Mouse (Mus musculus): ENCODE data around the gene Ptger3. TPM values are rescaled to one million over a fixed set of nuclear protein-coding genes. Genes with fewer than 3 reads are reported as not detected.

Gene Ptger3
- total and polyA plus RNA-seq, 2 experiments, result 0.27 to 0.28 TPM

- no peaks in the 10 kb centered on the region for H3K79me2 ChIP-seq (ENCODE audit: control insufficient read depth, insufficient read depth, low read length)
- DNase-seq (ENCODE audit: extremely low read depth, low read depth, low spot score), result no peak
- no peak overlapping the region for H3K4me3 ChIP-seq (ENCODE audit: insufficient read depth, low read depth, low read length)
- H3K27me3 ChIP-seq (ENCODE audit: control insufficient read depth, insufficient read depth, low read length), result no peaks in the 10 kb centered on the region
- TF ChIP-seq CTCF (IDR thresholded peaks at IDR 0.05; ENCODE audit: low read depth, low read length), result no peak
- no peak for TF ChIP-seq POLR2A (IDR thresholded peaks at IDR 0.05; ENCODE audit: extremely low read depth, insufficient read depth, low read length)
- WGBS, result 29% methylated on average over 6 of the region's 6 CpGs
- H3K4me1 ChIP-seq (ENCODE audit: control insufficient read depth, insufficient read depth, low read length), result no peaks in the 10 kb centered on the region
- no peaks in the 10 kb centered on the region for H3K36me3 ChIP-seq (ENCODE audit: control insufficient read depth, insufficient read depth, low read length)
- H3K27ac ChIP-seq (replicated peaks; ENCODE audit: insufficient read depth, low read depth, low read length), result no peak overlapping the region
- no peak overlapping the region for H3K9ac ChIP-seq (ENCODE audit: low read depth, low read length)
Measured at GRCm38 (mm10) chr3:157688419-157689162, 121.9 kb downstream of the Ptger3 start.

Other genes starting within 250 kb of the Ptger3 start
- gene Zranb2, start 32.7 kb upstream of the Ptger3 start, total RNA-seq (2014; rRNA removed), result 24.8 and 26.5 TPM in 2 replicates
- 4.2 and 4.4 TPM in 2 replicates for gene Zranb2, start 32.7 kb upstream of the Ptger3 start, polyA plus RNA-seq (2012; rRNA removed)